Mouse (Mus musculus) lung, postnatal 14 days (tissue): ENCODE measurements at regions not wholly inside any gene's neighbourhood (a gene's known extent, or its start where the extent isn't known, plus 50 kb on each side); places are given as distances from the start of the nearest gene placed in this dataset.
A peak's percentile ranks its signal among the peaks of the same experiment; 100 is the strongest.

Experiments used
- DNase-seq: peaks from one replicate; pipeline ENCODE4 v3.0.0; 2021

DNA sequence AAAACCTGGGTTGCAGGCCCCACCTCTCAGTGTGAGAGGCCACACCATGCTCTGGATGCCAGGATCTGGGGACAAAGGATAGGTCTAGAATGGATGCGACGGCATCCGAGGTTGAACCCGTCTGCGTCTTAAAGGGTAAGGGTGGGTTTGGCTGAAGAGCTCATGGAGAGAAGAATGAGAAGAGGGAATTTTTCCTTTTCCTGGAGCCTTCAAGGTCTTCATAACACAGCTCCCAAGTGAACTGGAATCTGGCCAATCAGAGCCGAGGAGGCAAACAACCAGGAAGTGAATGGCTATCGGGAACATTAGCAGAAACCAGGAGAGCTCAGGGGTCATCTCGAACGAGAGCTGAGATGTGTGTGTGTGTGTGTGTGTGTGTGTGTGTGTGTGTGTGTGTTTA lies 320.1 kb downstream of the Med13l start:
- DNase-seq: peak; percentile 47

DNA sequence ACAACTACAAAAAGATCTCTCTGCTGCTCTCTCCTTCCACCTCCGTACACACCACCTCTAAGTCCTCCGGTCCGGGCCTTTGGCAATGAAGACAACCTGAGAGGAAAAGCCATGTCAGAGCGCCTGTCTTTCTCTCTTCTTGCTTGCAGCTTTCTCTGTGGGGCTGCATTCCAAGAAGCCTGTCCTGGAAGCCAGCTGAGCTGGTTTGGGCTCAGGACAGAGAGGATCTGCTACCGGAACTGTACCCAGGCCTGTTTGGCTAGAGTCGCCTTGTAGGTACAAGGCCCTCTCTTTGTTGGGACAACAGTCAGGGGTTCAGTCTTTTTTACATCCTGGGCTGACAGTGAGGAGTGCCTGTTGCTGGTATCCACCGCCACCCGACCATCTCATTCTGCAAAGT lies 321.4 kb downstream of the Med13l start:
- DNase-seq: no peak

DNA sequence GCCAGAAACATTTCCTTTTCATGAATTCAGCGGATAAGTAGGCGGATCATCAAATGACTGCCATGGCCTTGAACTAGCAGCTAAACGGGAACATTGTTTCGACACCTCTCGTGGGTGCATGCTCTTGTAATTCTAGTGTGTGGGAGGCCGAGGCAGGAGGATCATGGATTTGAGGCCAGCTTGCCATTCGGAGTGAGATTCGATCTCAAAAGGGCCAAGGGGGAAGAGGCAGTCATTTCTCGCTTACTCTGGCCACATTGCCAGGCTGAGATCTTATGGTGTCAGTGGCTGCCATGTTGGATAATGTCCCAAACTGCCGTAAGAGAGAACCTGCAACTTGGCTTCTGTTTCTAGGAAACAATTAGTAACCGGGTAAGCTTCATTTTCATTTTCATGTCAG lies 327.7 kb downstream of the Med13l start:
- DNase-seq: no peak

DNA sequence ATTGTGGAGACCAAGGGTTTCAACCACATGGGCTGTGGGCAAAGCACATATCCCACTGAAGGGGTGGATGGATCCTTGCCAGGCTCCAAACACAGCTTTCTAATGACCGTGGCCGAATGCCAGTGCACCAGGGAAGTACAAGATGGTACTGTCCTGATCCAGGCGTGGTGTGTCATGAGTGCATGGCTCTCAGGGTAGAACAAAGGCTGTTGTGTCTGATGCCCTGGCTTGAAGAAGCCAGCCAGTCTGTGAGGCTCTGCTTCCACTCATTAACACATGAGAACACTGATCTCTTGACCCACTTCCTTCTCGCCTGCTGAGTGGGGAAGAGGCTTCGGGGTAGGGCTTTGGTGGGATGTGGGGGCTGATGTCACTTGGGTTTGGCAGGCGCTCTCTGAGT lies 330.7 kb downstream of the Med13l start:
- DNase-seq: no peak

DNA sequence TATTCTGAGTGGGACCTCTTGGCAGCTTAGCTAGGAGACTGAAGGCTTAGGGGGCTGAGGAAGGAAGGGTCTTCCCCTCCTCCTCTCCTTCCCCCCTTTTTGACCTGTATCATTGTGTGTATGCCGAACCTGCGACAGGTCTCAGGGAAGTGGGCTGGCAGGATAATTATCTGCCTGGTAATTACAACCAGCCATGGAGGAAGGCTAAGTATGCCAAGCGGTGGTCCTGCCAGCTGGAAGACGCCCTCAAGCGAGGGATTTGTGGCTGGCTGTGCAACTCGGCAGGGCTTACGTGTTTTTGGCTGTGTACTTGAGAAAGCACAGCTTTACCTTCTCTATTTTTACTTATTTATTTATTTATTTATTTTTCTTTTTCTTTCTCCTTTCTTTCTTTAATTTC lies 347.7 kb downstream of the Med13l start:
- no peak for DNase-seq

DNA sequence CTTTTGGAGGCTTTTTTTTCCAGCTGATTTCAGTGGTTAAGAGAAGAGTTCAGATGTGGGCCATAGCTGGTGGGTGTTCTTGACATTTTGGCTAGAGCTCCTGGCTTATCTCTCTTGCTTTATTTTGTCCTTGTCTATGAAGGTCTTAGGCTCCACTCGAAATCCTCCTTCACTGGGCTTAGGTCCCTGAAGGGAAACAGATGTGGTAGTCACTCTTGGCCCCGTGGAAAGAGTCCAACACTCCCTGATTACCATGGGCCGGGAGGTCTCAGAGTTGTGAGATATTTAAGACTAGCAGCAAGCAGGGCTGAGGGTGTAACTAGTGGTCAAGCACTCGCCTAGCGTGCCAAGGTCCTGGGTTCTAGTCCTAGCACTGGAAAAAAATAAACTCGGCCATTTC lies 349.3 kb downstream of the Med13l start:
- no peak for DNase-seq

DNA sequence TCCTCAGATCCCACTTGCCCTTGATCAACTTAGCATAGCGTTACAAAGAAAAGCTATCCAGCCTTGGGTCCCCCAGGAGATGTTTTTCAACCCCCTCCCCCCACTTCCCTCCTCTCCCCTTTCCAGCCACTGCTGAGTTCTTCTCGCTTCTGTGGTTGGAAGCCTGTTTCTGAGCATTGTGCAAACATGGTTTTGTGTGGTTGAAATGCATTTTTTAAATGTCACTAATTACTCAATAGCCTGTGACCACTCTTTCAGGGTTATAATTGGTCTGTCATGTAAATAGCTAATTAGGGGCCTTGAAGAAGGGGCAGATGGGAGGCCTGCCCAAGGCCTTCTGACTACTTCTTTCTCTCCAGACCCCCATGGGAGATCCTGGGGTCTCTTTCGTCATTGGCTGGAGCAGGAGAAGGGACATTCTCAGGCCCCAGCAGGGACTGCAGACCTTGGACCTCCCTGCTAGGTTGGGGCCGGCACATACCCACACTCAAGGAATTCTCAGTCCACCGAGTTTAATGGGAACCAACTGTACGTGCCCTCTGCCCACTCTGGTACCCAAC lies 353.8 kb downstream of the Med13l start:
- DNase-seq: no peak

DNA sequence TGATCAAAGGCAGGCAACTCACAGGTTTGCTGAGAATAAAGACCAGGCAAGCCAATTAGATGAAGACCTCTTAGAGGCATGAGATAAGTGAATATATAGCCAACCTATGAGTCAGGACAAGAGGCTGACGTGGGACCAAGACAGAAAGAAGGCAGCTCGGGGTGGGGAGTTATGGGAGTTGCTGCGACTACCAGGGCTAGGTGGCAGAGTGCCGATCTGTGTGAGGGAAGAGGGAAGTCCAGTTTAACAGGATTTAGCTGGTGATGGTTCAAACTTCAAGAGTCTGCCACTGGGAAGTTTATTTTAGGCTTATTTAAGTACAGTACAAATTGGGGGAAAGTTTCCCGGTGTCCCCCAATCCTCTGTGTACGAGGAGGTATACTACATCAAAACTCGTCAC lies 362.9 kb downstream of the Med13l start:
- DNase-seq: no peak

DNA sequence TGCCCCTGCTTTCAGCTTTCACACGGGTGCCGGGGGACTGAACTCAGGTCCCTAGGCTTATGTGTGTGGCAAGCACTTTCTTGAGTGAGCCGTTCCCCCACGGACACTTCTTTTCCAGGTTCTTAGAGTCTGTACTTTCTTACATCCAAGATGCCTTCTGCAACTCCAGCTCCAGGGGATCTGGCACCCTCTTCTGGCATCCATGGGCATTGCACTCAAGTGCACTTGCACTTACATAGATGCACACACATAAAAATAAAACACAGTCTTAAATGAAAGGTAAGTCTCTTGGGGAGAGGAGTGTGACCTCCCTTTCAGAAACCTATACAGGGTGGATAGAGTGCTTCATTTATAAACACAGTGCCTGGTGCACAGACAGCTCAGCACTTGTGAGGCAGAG lies 368.6 kb downstream of the Med13l start:
- no peak for DNase-seq

DNA sequence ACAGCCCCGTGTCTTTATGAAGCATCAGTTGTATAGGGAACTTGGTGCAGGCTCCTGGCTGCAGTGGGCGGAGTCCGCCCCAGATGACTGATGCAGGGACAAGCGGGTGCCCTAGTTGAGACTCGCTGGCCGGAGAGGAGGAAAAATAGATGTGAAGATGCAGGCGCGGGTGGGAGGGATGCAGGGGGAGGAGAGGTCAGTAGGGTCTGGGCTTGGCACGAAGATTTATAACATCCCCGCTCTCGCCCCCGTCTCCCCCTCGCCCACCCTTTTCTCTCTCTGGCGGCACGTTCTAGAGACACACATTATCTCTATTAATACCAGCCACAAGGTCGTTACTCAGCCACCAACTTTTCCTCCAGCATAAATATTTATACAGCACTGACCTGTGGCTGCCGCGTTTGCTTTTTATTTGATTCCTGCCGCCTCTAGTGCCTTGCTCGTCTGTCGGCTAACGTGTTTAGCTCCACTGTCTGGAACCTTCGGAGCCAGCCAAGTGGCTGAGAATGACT lies 369.6 kb downstream of the Med13l start:
- DNase-seq: peak; percentile 33

DNA sequence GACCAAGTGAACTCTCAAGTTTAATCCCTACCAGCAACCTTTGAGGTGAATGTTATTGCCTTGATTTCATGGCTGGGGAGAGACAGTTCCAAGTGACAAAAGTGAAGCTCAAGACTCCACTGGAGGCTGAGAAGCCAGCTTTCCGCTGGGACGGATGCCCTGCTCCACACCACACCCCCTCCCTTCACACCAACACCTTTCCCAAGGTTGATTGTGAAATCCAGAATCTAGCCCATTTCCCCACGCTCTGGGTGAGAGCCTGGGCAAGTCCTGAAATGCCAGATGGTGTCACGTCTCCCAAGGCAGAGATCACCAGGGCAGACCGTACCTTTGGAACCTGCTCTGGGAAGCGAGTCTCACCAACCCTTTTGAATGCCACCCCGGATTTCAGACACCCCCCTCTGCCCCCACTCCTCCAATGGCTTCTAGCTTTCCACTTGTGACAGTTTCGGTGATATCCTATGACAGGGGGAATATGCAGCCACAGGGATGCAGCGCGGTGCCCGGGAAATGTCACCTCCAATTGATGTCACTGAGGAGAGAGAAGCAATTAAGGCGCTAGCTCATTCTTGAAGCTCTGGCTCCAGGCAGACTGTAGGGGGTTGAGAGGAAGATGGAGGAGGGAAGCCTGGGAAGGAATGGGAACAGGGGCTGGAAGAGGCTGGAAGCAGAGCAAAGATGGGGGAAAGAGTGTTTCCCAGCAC lies 379.0 kb downstream of the Med13l start:
- DNase-seq: no peak

DNA sequence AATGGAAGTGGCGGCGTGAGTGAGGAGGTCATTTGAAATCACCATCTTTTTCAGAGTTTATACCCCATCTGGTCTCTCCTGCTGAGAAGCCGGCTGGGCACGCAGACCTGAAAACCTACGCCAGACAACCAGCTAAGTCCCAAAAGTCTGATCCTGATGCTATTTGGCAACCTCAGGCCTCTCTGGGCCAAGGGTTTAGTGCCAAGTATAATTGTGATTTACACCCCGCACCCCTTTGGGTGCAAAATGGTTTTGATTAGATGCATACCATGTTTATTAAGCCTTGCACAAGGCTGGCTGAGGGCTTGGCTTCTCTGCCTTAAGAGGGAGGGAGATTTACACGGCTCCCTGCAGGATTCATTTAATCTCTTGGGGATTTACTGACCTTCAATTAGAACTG lies 383.8 kb downstream of the Med13l start:
- DNase-seq: no peak

DNA sequence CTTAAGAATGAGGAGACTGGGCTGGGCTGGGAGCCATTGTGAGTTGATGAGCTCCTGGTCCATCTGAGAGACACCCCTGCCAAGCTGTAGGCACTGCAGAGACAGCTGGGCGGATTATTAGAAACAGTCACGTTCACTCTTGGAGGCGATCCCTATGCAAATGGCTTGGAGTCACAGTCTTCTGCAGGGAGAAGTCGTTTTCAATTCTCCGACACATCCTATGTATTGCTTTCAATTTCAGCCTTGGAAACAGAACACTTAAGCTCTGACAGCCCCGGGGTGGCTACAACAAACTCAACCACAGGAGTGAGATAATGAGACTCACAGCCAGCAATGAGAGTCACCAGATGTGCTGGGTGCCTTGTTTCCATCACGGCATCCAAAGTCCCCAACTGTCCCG lies 385.6 kb downstream of the Med13l start:
- peak; percentile 19 for DNase-seq

DNA sequence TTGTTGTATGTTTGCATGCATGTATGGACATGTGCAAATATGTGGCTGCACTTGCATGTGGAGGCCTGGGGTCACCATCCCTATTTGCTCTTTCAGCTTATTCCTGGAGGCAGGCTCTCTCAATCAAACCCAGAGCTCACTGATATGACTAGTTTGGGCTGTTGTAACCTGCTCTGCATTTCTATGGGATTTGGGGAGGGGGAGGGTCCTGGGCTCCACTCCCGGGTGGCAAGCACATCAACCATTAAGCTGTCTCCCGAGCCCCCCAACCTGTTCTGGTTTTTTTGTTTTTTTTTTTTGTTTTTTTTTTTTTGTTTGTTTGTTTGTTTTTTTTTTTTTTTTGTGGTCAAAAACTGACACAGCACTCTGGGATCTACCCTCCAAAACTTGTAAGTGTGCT lies 386.5 kb downstream of the Med13l start:
- DNase-seq: no peak

DNA sequence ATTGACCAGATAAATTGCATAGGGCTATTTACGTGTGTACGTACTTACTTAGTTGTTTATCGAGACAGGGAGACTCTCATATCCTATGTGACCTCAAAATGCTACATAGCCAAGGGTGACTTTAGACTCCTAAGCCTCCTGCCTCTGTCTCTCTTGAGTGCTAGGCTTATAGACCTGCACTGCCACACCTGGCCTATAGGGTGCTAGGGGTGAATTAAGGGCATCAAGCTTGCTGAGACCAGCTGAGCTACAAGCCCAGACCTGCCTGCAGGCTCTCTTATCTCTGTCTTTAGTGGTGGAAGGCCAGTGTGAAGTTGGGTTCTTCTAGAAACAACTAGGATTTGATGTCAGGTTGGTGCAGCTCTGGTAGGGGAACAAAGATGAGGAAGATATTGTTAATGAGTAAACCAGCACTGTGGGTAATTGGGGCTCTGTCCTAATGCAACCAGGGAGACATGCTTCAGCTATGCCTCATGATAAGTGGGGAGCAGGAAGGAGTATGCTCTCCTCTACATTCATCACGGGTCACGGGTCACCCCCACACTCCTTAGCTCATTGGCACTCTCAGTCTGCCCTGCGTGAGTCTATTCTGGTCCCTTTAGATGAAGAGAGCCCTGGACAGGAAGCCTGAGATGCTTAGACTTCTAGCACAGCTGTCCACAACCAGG lies 387.8 kb downstream of the Med13l start:
- DNase-seq: no peak

DNA sequence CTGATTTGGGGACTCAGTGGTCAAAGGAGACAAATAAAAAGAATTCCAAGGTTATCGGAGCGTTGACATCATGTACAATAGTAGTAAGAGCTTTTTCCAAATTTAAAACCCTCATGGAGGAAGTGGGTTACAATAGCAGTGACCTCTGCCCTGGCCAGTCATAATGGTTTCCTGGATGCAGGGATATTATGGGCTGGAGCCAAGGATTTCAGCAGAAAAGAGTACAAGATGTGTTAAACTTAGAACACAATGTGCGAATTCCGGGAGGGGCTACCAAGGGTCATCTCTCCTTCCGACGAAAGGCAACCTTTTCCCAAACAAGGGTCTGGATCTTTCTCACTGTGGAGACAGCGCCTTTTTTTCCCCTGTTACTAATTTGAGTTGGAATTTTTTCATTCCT lies 390.6 kb downstream of the Med13l start:
- peak; percentile 16 for DNase-seq

DNA sequence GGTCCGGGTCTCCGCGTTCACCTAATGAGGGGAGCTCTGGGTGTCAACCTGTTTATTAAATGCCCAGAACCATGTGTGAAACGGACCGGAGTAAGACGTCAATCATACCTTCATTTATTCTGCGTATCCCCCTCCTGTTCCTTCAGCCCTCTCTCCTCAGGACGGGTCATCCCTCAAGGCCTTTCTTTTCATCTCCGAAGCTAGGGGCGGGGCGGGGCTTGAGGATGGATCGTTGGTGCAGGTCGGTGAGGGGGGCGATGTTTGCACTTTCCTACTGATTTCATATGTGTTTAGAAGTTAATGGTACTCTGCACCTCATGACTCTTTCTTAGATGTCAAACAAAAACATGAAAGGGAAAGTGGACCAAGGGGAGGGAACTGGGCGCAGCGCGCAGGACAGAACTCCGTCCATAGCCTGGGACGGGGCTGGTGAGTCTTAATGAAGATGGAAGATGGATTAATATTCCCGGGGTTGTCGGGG lies 400.1 kb downstream of the Med13l start:
- no peak for DNase-seq

DNA sequence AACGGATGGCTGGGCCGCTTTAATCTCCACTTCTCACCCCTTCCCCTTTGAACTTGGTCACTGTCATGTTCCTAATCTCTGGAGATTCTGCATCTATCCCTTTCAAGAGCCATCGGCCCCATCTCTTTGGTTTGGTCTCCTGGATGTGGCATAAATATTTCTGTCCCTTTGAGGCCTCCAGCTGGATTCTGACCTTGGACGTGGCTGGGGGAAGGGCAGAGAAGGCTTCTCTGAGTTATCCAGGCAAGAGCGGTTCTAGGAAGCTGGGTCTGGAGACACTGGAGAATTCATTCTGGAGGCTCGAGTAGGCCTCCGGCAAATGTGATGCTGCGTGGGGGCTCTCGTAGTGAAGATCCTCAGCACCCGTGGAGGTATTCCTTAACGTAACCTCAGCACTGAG lies 400.6 kb downstream of the Med13l start:
- DNase-seq: no peak

DNA sequence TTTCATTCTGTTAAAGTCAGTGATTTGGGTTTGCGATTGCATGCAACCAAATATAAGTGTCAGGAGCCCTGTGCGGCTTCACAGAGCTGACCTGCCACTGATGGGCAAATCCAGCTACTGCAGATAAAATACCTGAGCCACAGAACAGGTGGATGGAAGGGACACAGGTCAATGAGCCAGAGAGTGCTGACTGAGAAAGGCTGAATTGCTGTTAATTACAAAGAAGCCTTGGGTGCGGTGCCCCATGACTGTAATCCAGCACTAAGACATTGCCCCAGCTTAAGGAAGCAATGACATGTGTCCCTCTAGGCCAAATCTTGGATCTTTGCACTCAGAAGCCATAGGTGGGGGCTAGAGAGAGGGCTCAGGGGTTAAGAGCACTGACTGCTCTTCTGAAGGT lies 401.7 kb downstream of the Med13l start:
- no peak for DNase-seq

DNA sequence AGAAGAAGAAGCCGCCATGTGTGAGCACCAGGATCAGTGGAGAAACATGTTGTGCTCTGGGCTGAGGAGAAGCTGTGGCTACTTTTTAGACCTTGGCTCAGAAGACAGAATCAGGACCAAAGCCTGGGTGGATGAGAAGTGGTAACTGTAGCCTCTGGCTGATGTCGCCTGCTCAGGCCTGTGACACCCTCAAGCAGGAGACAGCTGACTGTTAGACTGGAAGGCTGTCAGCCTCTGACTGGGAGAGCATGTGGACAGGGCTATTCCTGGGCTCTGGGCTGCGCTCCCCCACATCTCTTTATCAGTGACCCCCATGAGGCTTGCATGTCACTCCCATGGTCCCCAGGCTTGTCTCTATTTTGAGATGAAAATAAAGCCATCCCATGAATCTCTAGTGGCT lies 402.5 kb downstream of the Med13l start:
- DNase-seq: no peak

DNA sequence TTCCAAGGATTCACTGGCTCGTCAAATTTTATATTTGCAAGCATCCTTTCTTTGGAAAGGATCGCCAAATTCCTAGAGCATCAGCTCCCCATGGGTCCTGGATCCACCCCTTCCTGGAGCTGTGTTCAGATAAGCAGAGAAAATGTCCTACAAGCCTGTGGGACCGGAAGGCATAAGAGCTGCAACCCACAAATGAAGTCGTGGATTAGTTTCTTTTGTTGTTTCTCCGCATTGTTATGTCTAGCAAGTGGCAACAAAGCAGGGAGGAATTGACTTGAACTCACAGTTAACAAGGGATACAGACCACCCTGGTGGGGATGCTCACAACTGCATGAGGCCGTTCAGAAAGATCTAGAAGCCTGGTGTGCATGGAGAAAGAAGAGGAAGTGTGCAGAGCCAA lies 406.4 kb downstream of the Med13l start:
- DNase-seq: no peak

DNA sequence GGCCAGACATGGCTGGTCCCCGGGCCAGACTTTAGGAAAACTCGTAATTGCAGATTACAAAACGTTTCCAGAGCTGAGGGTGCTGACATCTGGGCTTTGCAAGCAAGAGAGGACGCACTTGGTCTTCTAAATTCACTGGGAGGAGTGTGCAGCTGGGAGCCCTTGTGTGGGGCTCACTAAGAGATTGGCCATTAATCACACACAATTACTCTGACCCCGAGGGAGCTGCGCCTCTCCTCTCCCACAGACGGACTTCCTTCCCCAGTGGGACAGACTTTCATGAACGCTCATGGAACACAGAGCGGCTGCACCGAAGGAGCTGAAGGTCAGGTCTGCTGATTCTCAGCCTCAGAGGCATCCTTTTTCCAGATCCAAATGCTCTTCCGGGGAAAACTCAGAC lies 407.2 kb downstream of the Med13l start:
- no peak for DNase-seq

DNA sequence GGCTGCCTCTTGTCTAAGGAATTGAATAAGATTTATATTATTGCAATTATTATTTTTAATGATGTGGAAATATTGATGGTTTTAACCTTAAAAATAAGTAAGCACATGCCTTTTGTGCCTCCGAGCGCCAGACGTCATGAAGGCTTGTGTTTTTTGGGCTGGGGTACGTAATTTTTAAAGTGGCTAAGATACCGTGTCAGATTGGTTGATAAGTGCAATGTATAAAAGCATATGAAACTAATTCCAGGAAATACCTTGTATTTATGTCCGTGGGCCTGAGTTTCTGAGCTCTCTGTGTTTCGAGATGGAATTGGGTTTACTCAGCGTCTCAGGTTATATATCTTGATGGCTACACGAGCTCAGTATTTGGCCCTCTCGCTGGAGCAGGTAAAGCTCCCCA lies 414.7 kb downstream of the Med13l start:
- DNase-seq: no peak

DNA sequence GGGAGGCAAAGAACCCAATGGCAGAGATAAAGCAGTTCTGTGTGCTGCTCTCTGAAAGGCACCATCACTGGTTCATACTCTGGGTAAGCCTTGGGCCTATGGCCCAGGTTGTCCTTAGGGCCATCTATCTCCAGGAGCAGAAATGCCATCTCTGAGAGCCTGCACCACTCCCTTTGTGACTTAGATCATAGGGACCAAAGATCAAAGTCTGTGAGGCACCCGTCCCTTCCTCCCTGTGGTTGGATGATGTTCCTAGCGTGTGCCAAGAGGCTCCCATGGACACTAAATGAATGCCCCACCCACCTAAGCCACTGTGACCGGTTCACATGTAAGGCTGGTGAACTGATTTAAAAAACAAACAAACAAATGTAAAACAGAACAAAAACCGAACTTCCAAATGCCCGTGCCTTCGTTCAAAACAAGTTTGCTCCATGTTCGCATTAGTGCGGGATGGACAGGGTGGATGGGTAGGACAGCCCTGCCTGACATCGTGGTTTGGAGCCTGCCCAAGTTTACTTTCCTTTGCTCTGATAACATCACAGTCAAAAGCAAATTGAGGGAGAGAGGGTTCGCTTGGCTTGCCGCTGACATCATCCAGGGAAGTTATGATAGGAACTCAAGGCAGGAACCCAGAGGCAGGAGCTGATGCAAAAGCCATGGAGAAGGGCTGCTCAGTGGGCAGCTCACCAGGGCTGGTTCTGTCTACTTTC lies 418.6 kb downstream of the Med13l start:
- DNase-seq: peak; percentile 58
